Mouse (Mus musculus) midbrain, embryonic 12.5 days (tissue): ENCODE measurements at regions not wholly inside any gene's neighbourhood (a gene's known extent, or its start where the extent isn't known, plus 50 kb on each side); places are given as distances from the start of the nearest gene placed in this dataset.

Experiments used
- ATAC-seq: fragments of 200-750 bp; cut with Nextera tagmentation; 2 replicates; pipeline ENCODE4 v1.8.0; 2017; ENCODE audit warnings: low read depth, moderate TSS enrichment, moderate library complexity; ENCODE audit not compliant: low FRiP score
- H3K27ac ChIP-seq: fragments of 300-500 bp; sonication (generic); replicated peaks from 2 replicates; pipeline ENCODE4 v1.5.1; 2016; ENCODE audit warnings: mild to moderate bottlenecking
- H3K27me3 ChIP-seq: fragments of 300-500 bp; sonication (generic); 2 replicates; pipeline ENCODE4 v1.6.1; 2016; ENCODE audit warnings: mild to moderate bottlenecking
- H3K36me3 ChIP-seq: fragments of 300-500 bp; sonication (generic); 2 replicates; pipeline ENCODE4 v1.6.1; 2016
- H3K4me1 ChIP-seq: fragments of 300-500 bp; sonication (generic); 2 replicates; pipeline ENCODE4 v1.6.1; 2016
- H3K4me2 ChIP-seq: fragments of 300-500 bp; sonication (generic); replicated peaks from 2 replicates; pipeline ENCODE4 v1.6.1; 2016; ENCODE audit warnings: mild to moderate bottlenecking, moderate library complexity
- H3K4me3 ChIP-seq: fragments of 300-500 bp; sonication (generic); 2 replicates; pipeline ENCODE4 v1.5.1; 2016; ENCODE audit warnings: mild to moderate bottlenecking
- H3K9ac ChIP-seq: fragments of 300-500 bp; sonication (generic); replicated peaks from 2 replicates; pipeline ENCODE4 v1.6.1; 2016; ENCODE audit warnings: mild to moderate bottlenecking, moderate library complexity
- H3K9me3 ChIP-seq: fragments of 300-500 bp; sonication (generic); 2 replicates; pipeline ENCODE4 v1.6.1; 2016; ENCODE audit warnings: mild to moderate bottlenecking
- WGBS: fragments of 180-500 bp; shearing (Covaris S2); methylation state at CpG from one replicate; pipeline ENCODE4 v1.1.7; 2016; 5-methylcytosine and 5-hydroxymethylcytosine counted together

- Histone ChIP-seq H3K36me3 (no peaks in the 10 kb centered on the region), H3K27ac (no peak overlapping the region), H3K4me3 (no peak overlapping the region), H3K27me3 (0 out of 2 replicates have a peak, but pooled peaks cover 7% of the 10 kb centered on the region), H3K4me2 (no peak overlapping the region), H3K4me1 (no peaks in the 10 kb centered on the region), H3K9me3 (peaks cover 6% of the 10 kb centered on the region; the same call in 1 of the 2 replicates), H3K9ac (no peak overlapping the region)
- ATAC-seq = no peak
- 85% methylated on average over 9 of the region's 9 CpGs for WGBS
These were observed 93.1 kb upstream of the Pcbd1 start for GRCm38 (mm10) chr10:60995908-60996640.

- Histone ChIP-seq H3K27me3 (peaks cover 53% of the 10 kb centered on the region), H3K4me2 (no peak overlapping the region), H3K4me3 (no peak overlapping the region), H3K9ac (no peak overlapping the region; the same call in 1 of the 2 replicates), H3K9me3 (no peaks in the 10 kb centered on the region), H3K4me1 (peaks cover 18% of the 10 kb centered on the region), H3K36me3 (no peaks in the 10 kb centered on the region), H3K27ac (peak overlapping the region; percentile 63)
- peak; percentile 77 for ATAC-seq
- 5% methylated on average over 10 of the region's 10 CpGs for WGBS
These were observed 104.0 kb upstream of the Pcbd1 start for GRCm38 (mm10) chr10:60985109-60985576.

- Histone ChIP-seq H3K4me1 (peaks cover 29% of the 10 kb centered on the region), H3K4me2 (no peak overlapping the region), H3K27me3 (peaks cover 67% of the 10 kb centered on the region), H3K9ac (no peak overlapping the region), H3K9me3 (no peaks in the 10 kb centered on the region), H3K27ac (peak overlapping the region; percentile 43), H3K4me3 (no peak overlapping the region), H3K36me3 (no peaks in the 10 kb centered on the region)
- WGBS = 27% methylated on average over 6 of the region's 6 CpGs
- ATAC-seq = 0 out of 2 replicates have a peak, but pooled peaks have one; percentile 6
These were observed 107.4 kb upstream of the Pcbd1 start for GRCm38 (mm10) chr10:60981770-60982169.

GRCm38 (mm10) chr10:60973615-60974014 is 115.5 kb upstream of the Pcbd1 start:
- 0 out of 2 replicates have a peak, but pooled peaks cover 5% of the 10 kb centered on the region for H3K9me3 ChIP-seq
- no peak for ATAC-seq
- peaks cover 14% of the 10 kb centered on the region for H3K27me3 ChIP-seq
- no peak overlapping the region for H3K9ac ChIP-seq
- H3K4me3 ChIP-seq = no peak overlapping the region
- WGBS = 28% methylated on average over 2 of the region's 2 CpGs
- H3K27ac ChIP-seq = no peak overlapping the region
- no peaks in the 10 kb centered on the region for H3K4me1 ChIP-seq
- H3K4me2 ChIP-seq = no peak overlapping the region
- H3K36me3 ChIP-seq = no peaks in the 10 kb centered on the region

GRCm38 (mm10) chr10:60964843-60965242 is 124.3 kb upstream of the Pcbd1 start:
- no peaks in the 10 kb centered on the region for H3K9me3 ChIP-seq
- H3K4me1 ChIP-seq = 0 out of 2 replicates have a peak, but pooled peaks cover 3% of the 10 kb centered on the region
- H3K9ac ChIP-seq = no peak overlapping the region
- no peaks in the 10 kb centered on the region; the same call in 1 of the 2 replicates for H3K27me3 ChIP-seq
- no peaks in the 10 kb centered on the region for H3K36me3 ChIP-seq
- no peak overlapping the region for H3K4me3 ChIP-seq
- H3K4me2 ChIP-seq = no peak overlapping the region
- no peak overlapping the region for H3K27ac ChIP-seq
- no peak for ATAC-seq
- 80% methylated on average over 10 of the region's 10 CpGs for WGBS

GRCm38 (mm10) chr10:60957820-60958233 is 126.4 kb upstream of the Unc5b start:
- Histone ChIP-seq H3K27ac (no peak overlapping the region), H3K4me3 (no peak overlapping the region), H3K36me3 (no peaks in the 10 kb centered on the region), H3K27me3 (peaks cover 33% of the 10 kb centered on the region; the same call in 1 of the 2 replicates), H3K4me2 (no peak overlapping the region), H3K9ac (no peak overlapping the region), H3K4me1 (peaks cover 13% of the 10 kb centered on the region; the same call in 1 of the 2 replicates), H3K9me3 (no peaks in the 10 kb centered on the region)
- 25% methylated on average over 17 of the region's 17 CpGs for WGBS
- no peak for ATAC-seq

- peak overlapping the region; percentile 54 for H3K27ac ChIP-seq
- no peak overlapping the region for H3K9ac ChIP-seq
- no peaks in the 10 kb centered on the region for H3K36me3 ChIP-seq
- no peak overlapping the region for H3K4me3 ChIP-seq
- 59% methylated on average over 9 of the region's 9 CpGs for WGBS
- H3K9me3 ChIP-seq = no peaks in the 10 kb centered on the region
- H3K4me1 ChIP-seq = peaks cover 15% of the 10 kb centered on the region
- ATAC-seq = peak; percentile 68
- no peak overlapping the region for H3K4me2 ChIP-seq
- H3K27me3 ChIP-seq = peaks cover 33% of the 10 kb centered on the region; the same call in 1 of the 2 replicates
These were observed 124.1 kb upstream of the Unc5b start for GRCm38 (mm10) chr10:60955467-60955866.

- WGBS = 13% methylated on average over 7 of the region's 7 CpGs
- Histone ChIP-seq H3K9ac (no peak overlapping the region), H3K4me3 (no peak overlapping the region), H3K27ac (no peak overlapping the region), H3K27me3 (peaks cover 19% of the 10 kb centered on the region; the same call in 1 of the 2 replicates), H3K4me1 (peaks cover 9% of the 10 kb centered on the region), H3K4me2 (no peak overlapping the region), H3K9me3 (no peaks in the 10 kb centered on the region), H3K36me3 (no peaks in the 10 kb centered on the region)
- ATAC-seq = no peak
These were observed 121.1 kb upstream of the Unc5b start for GRCm38 (mm10) chr10:60952495-60952894.

- no peak overlapping the region for H3K4me2 ChIP-seq
- no peaks in the 10 kb centered on the region for H3K36me3 ChIP-seq
- no peak for ATAC-seq
- H3K9ac ChIP-seq = no peak overlapping the region
- no peak overlapping the region for H3K4me3 ChIP-seq
- H3K9me3 ChIP-seq = no peaks in the 10 kb centered on the region
- H3K27me3 ChIP-seq = peaks cover 13% of the 10 kb centered on the region; the same call in 1 of the 2 replicates
- 57% methylated on average over 7 of the region's 7 CpGs for WGBS
- no peak overlapping the region for H3K27ac ChIP-seq
- peaks cover 5% of the 10 kb centered on the region for H3K4me1 ChIP-seq
These were observed 117.7 kb upstream of the Unc5b start for GRCm38 (mm10) chr10:60948983-60949677.

GRCm38 (mm10) chr10:60943074-60943473 is 111.7 kb upstream of the Unc5b start:
- ATAC-seq = no peak
- Histone ChIP-seq H3K9me3 (no peaks in the 10 kb centered on the region), H3K4me3 (no peak overlapping the region), H3K36me3 (no peaks in the 10 kb centered on the region), H3K4me1 (peaks cover 11% of the 10 kb centered on the region), H3K9ac (no peak overlapping the region), H3K27ac (no peak overlapping the region), H3K4me2 (no peak overlapping the region), H3K27me3 (peaks cover 22% of the 10 kb centered on the region)
- WGBS = 89% methylated on average over 6 of the region's 6 CpGs

- Histone ChIP-seq H3K4me3 (no peak overlapping the region), H3K9ac (no peak overlapping the region), H3K36me3 (no peaks in the 10 kb centered on the region), H3K9me3 (no peaks in the 10 kb centered on the region), H3K27me3 (peaks cover 42% of the 10 kb centered on the region), H3K27ac (no peak overlapping the region), H3K4me2 (no peak overlapping the region), H3K4me1 (peaks cover 49% of the 10 kb centered on the region)
- 91% methylated on average over 10 of the region's 10 CpGs for WGBS
- ATAC-seq = no peak
These were observed 107.4 kb upstream of the Unc5b start for GRCm38 (mm10) chr10:60938749-60939148.

GRCm38 (mm10) chr10:60937517-60937866 is 106.1 kb upstream of the Unc5b start:
- Histone ChIP-seq H3K9me3 (no peaks in the 10 kb centered on the region), H3K4me2 (no peak overlapping the region), H3K27me3 (peaks cover 46% of the 10 kb centered on the region), H3K36me3 (no peaks in the 10 kb centered on the region), H3K9ac (no peak overlapping the region), H3K27ac (peak overlapping the region; percentile 71), H3K4me3 (no peak overlapping the region), H3K4me1 (peaks cover 59% of the 10 kb centered on the region)
- 32% methylated on average over 7 of the region's 7 CpGs for WGBS
- peak; percentile 14 for ATAC-seq
